Mouse (Mus musculus) liver, postnatal 0 days (tissue): ENCODE measurements around the gene Ube2l6.

Experiments
- CTCF ChIP-seq: sonication (generic); IDR thresholded peaks from 2 replicates; pipeline ENCODE4 v1.5.1; 2016; ENCODE audit warnings: antibody characterized with exemption, low read depth
- EP300 ChIP-seq: IDR thresholded peaks from 2 replicates; pipeline ENCODE4 v1.6.1; 2016; ENCODE audit warnings: antibody characterized with exemption, low read depth, mild to moderate bottlenecking

DNA sequence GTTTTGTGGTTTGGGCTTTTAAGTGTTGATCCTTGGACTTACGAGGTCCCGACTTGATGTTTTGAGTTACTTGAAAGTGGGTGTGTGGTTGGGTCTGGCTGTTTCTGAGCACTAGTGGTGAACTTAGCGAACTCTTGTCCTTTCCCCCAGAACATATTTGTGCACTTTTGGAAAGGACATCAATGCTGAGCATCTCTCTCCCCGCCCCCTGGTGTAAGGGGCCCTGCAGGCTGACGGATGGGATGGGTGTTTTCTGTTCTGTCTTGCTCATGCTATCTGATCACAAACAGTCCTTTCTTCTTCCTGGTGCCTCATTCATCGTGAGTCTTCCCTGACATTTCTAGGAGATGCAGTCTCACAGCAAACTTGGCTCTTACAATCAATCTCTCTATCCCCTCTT, 45.0 kb downstream of the Ube2l6 start:
- TF ChIP-seq EP300 (no peak), CTCF (peak; percentile 42)
